In the genomic region with DNA sequence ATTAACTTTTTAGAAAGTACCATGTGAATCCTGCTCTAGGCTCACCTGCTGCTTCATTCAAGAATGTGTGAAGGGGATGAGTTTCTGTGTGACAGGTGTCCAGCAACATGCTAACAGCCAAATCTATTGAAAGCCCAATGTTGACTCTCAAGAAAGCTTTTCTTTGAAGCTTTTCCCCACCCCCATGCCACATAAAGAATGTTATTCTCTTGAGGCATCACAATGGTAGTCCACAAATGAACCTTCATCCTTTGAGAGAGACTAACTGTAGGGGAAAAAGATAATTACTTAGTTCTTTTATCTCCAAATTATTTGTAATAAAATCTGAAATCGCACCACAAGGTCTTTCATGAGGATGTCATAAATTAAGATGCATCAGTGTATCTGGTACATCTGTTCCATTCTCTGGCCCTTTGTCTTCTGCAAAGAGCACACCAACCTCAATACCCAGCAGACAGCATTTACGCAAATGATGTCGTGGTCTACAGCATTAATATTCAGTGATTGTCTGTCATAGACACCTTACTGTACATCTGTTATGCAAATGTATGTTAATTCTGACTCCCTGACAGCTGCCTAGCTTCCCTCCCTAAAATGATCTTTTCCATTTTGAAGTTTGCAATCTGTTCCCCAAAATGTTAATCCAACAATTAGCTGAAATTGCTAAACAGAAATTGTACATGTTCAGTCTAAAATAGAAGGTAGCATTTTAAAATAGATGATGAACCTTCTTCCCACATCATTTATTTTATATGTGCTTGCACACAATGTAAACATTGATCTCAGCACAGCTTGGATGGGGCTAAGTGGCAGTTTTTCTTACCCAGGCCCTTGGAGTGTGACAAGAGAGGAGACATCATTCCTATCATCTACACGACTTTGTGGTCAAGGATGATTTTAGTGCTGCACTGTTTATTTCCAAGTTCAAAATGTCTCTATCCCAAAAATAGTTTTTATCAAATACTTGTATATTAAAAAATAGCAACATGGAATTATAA, we compare ENCODE assay signal across 16 mouse cellular contexts.
A peak's percentile ranks its signal among the peaks of the same experiment; 100 is the strongest.
DNase-seq lines count a peak whose midpoint lies in the region; ATAC-seq and TF ChIP-seq lines count a peak whose summit lies in the region.
"Had no signal": no experiment of that assay in that cellular context is flagged by ENCODE, and none has a peak within 500 bp of the region (broad histone marks: within the 10 kb centered on the region; RNA-seq: fewer than 3 reads in every experiment).

No protein-coding gene starts in this region.

- no peak for DNase-seq in frontal cortex, postnatal 10 days (ENCODE audit: low spot score in 2 of 2)
- peak; percentile 90 for DNase-seq in brain, embryonic 14.5 days (ENCODE audit: low read depth)
- no peak for DNase-seq in adrenal gland, adult 2 months
- no peak for DNase-seq in heart, adult 11 months
- DNase-seq: adrenal gland, postnatal 25 days; cerebellum, adult 11 months; gastrocnemius, postnatal 25 days; lung, postnatal 14 days had no signal

- no peak for TF ChIP-seq POLR2A in brain, embryonic 14.5 days (IDR thresholded peaks at IDR 0.05; ENCODE audit: borderline replicate concordance, extremely low read depth, insufficient read depth, insufficient read length, poor library complexity, severe bottlenecking)

- H3K4me1 ChIP-seq in hindbrain, embryonic 16.5 days (ENCODE audit: control insufficient read depth, insufficient read depth, low read depth, low read length) = no peaks in the 10 kb centered on the region
- peaks cover 11% of the 10 kb centered on the region for H3K4me1 ChIP-seq in midbrain, embryonic 13.5 days (replicated peaks)
- no peaks in the 10 kb centered on the region for H3K4me1 ChIP-seq in intestine, embryonic 15.5 days (replicated peaks)
- H3K4me1 ChIP-seq: embryonic facial prominence, embryonic 10.5 days; heart, embryonic 13.5 days; kidney, embryonic 15.5 days had no signal

- no peaks in the 10 kb centered on the region for H3K36me3 ChIP-seq in hindbrain, embryonic 16.5 days (ENCODE audit: control insufficient read depth, insufficient read depth, low read length)
- H3K36me3 ChIP-seq in midbrain, embryonic 13.5 days = no peaks in the 10 kb centered on the region
- H3K36me3 ChIP-seq in intestine, embryonic 15.5 days = no peaks in the 10 kb centered on the region
- H3K36me3 ChIP-seq: embryonic facial prominence, embryonic 10.5 days; heart, embryonic 13.5 days; kidney, embryonic 15.5 days had no signal

- H3K27ac ChIP-seq in hindbrain, embryonic 16.5 days (ENCODE audit: low read depth, low read length) = no peak overlapping the region
- peak overlapping the region; percentile 9; the same call in 1 of the 2 replicates for H3K27ac ChIP-seq in midbrain, embryonic 13.5 days
- no peak overlapping the region for H3K27ac ChIP-seq in intestine, embryonic 15.5 days
- H3K27ac ChIP-seq: embryonic facial prominence, embryonic 10.5 days; heart, embryonic 13.5 days; kidney, embryonic 15.5 days had no signal

- no peaks in the 10 kb centered on the region for H3K9me3 ChIP-seq in hindbrain, embryonic 16.5 days (ENCODE audit: control insufficient read depth, low read length)
- H3K9me3 ChIP-seq in midbrain, embryonic 13.5 days = no peaks in the 10 kb centered on the region
- no peaks in the 10 kb centered on the region for H3K9me3 ChIP-seq in intestine, embryonic 15.5 days
- H3K9me3 ChIP-seq: embryonic facial prominence, embryonic 10.5 days; heart, embryonic 13.5 days; kidney, embryonic 15.5 days had no signal

- TF ChIP-seq CTCF in brain, embryonic 14.5 days (IDR thresholded peaks at IDR 0.05; ENCODE audit: borderline replicate concordance, extremely low read depth, insufficient read depth, insufficient read length) = no peak

- H3K9ac ChIP-seq in hindbrain, embryonic 16.5 days (ENCODE audit: low read depth, low read length) = no peak overlapping the region
- no peak overlapping the region for H3K9ac ChIP-seq in midbrain, embryonic 13.5 days (replicated peaks)
- H3K9ac ChIP-seq in intestine, embryonic 15.5 days = no peak overlapping the region
- H3K9ac ChIP-seq: heart, embryonic 13.5 days; kidney, embryonic 15.5 days had no signal

- no peaks in the 10 kb centered on the region for H3K27me3 ChIP-seq in hindbrain, embryonic 16.5 days (replicated peaks; ENCODE audit: control insufficient read depth, insufficient read depth, low read length)
- H3K27me3 ChIP-seq in midbrain, embryonic 13.5 days = no peaks in the 10 kb centered on the region
- H3K27me3 ChIP-seq in intestine, embryonic 15.5 days (replicated peaks) = no peaks in the 10 kb centered on the region
- H3K27me3 ChIP-seq: heart, embryonic 13.5 days; kidney, embryonic 15.5 days had no signal

- H3K4me2 ChIP-seq in hindbrain, embryonic 16.5 days (ENCODE audit: low read length) = no peak overlapping the region
- no peak overlapping the region for H3K4me2 ChIP-seq in midbrain, embryonic 13.5 days (replicated peaks)
- H3K4me2 ChIP-seq in intestine, embryonic 15.5 days (replicated peaks) = no peak overlapping the region
- H3K4me2 ChIP-seq: heart, embryonic 13.5 days; kidney, embryonic 15.5 days; liver, embryonic 11.5 days had no signal

- ATAC-seq in frontal cortex, adult (ENCODE audit: low TSS enrichment) = peak; percentile 72
- ATAC-seq in hindbrain, embryonic 16.5 days = peak; percentile 77
- peak; percentile 92 for ATAC-seq in midbrain, embryonic 13.5 days
- no peak for ATAC-seq in intestine, embryonic 15.5 days

- 36% methylated on average over 4 of the region's 4 CpGs for WGBS in hindbrain, embryonic 16.5 days
- WGBS in midbrain, embryonic 13.5 days = 40% methylated on average over 4 of the region's 4 CpGs
- 74% methylated on average over 4 of the region's 4 CpGs for WGBS in intestine, embryonic 15.5 days

- H3K4me3 ChIP-seq in hindbrain, embryonic 16.5 days (ENCODE audit: low read length) = no peak overlapping the region
- no peak overlapping the region for H3K4me3 ChIP-seq in midbrain, embryonic 13.5 days (replicated peaks)
- H3K4me3 ChIP-seq in intestine, embryonic 15.5 days (replicated peaks) = no peak overlapping the region
- H3K4me3 ChIP-seq: embryonic facial prominence, embryonic 10.5 days; heart, embryonic 13.5 days; kidney, embryonic 15.5 days had no signal
